Mouse (Mus musculus): Measurements from ENCODE around the gene Aebp2. TPM values are rescaled to one million over a fixed set of nuclear protein-coding genes. Genes with fewer than 3 reads are reported as not detected.

The Aebp2 gene
- total RNA-seq, 2 experiments from 2014 or later: 65.3 to 66.5 TPM

Other genes with a start within 250 kb of the Aebp2 start
- 100 to 1,000 TPM in 1 of 2 experiments, 10 to 100 TPM in 1; 89.1 to 113 TPM for gene Plekha5, start 198.6 kb upstream of the Aebp2 start, total RNA-seq (2021)
- not detected for gene Gm11077, start 106.6 kb downstream of the Aebp2 start, total RNA-seq (2021)

All from left cerebral cortex, postnatal 25 days (tissue).